Mouse (Mus musculus): ENCODE measurements around the gene Iqcf3.

GRCm38 (mm10) chr9:106519909-106520308 lies 41.5 kb downstream of the Iqcf3 start:
- no peak for TF ChIP-seq CTCF (IDR thresholded peaks at IDR 0.05; ENCODE audit: insufficient read depth, low read depth, low read length)
- no peak for TF ChIP-seq POLR2A (IDR thresholded peaks at IDR 0.05; ENCODE audit: insufficient read depth, low read depth, low read length)
